Mouse (Mus musculus): ENCODE data around the gene Vmn1r175.
"Not testable (repeated sequence)": the region's sequence is repeated elsewhere in the genome, so short reads cannot be mapped to it uniquely, and the experiment has no call there.

Gene Vmn1r175

DNA sequence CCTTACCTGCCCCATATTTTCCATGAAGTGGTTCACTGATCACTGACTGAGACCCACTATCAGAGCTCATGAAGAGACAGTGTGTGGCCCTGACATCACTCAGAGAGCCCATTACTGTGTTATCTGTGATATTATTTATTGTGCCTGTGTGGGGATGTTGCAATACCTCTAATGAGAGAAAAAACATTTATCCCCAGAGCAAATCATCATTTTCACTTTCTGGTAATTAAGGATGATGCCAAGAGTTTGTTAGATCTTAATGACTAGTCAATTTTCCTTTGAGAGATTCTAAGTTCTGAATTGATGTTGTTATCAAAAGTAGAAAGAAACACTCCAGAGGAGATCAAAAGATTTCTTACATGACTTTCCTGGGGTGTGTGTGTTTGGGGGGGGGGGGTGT is at the start of gene Vmn1r175:
Vmn1r175 (minus strand) TSS at position 101 of the 400 bp plus-strand sequence.
- not testable (repeated sequence) for DNase-seq (ENCODE audit: low spot score in 2 of 2)

DNA sequence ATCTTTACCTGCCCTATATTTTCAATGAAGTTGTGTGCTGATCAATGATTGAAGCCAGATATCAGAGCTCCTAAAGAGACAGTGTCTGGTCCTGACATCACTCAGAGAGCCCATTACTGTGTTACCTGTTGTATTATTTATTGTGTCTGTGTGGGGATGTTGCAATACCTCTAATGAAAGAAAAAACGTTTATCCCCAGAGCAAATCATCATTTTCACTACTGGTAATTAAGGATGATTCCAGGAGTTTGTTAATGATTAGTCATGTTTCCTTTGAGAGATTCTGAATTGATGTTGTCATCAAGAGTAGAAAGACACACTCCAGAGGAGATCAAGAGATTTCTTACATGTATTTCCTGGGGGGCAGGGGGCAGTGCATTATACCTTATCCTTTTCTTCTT is 26.8 kb upstream of the Vmn1r175 start, which contains the start of gene Vmn1r176:
Vmn1r176 (minus strand) TSS at position 101 of the 400 bp plus-strand sequence.
- not testable (repeated sequence) for DNase-seq (ENCODE audit: low spot score in 2 of 2)

DNA sequence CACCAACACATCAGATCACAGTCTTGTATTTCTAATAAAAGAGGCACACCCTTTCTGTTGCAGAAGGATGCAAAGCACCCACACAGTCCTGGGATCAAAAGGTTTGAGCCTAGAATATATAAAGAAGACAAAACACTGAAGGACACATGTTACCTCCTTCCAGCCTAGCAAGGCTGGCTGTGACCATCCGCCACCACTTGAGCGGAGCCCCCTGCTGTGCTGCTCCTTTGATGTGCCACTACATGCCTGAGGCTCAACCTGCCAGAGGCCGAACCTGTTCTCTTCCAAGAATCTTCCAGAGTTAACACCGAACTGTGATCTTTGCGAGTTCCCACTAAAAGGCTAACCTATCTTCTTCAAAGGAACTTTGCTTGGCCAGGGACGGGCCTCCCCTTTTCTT is 25.9 kb downstream of the Vmn1r175 start:
- DNase-seq (ENCODE audit: low spot score in 2 of 2): no peak
